Mouse (Mus musculus) myocyte (in vitro differentiated cells): ENCODE results near the gene Tmem59l.

Experiments used
- CEBPB ChIP-seq: IDR thresholded peaks from 2 replicates; pipeline ENCODE4 v1.6.1; 2011; ENCODE audit warnings: mild to moderate bottlenecking, moderate library complexity; ENCODE audit not compliant: poor library complexity, insufficient read depth, severe bottlenecking
- E2F4 ChIP-seq: IDR thresholded peaks from one replicate; pipeline ENCODE4 v1.6.1; 2011; ENCODE audit warnings: mild to moderate bottlenecking, control low read depth, moderate library complexity; ENCODE audit not compliant: insufficient read depth
- MAX ChIP-seq: IDR thresholded peaks from one replicate; pipeline ENCODE4 v1.6.1; 2011; ENCODE audit warnings: low read depth, mild to moderate bottlenecking, control low read depth
- POLR2A ChIP-seq: IDR thresholded peaks from one replicate; pipeline ENCODE4 v1.6.1; 2011; ENCODE audit warnings: low read depth, mild to moderate bottlenecking, control low read depth, moderate library complexity; ENCODE audit not compliant: insufficient read length
- TCF12 ChIP-seq: IDR thresholded peaks from one replicate; pipeline ENCODE4 v1.6.1; 2011; ENCODE audit warnings: mild to moderate bottlenecking, control low read depth; ENCODE audit not compliant: poor library complexity, insufficient read depth, severe bottlenecking
- TCF3 ChIP-seq: IDR thresholded peaks from one replicate; pipeline ENCODE4 v1.6.1; 2011; ENCODE audit warnings: low read depth, control low read depth; ENCODE audit not compliant: insufficient read length
- USF1 ChIP-seq: IDR thresholded peaks from one replicate; pipeline ENCODE4 v1.6.1; 2011; ENCODE audit warnings: low read depth, mild to moderate bottlenecking, control low read depth, moderate library complexity

GRCm38 (mm10) chr8:70512253-70512903 is 25.2 kb upstream of the Tmem59l start:
- no peak for TF ChIP-seq USF1
- no peak for TF ChIP-seq MAX
- no peak for TF ChIP-seq TCF12
- no peak for TF ChIP-seq POLR2A
- no peak for TF ChIP-seq TCF3
- no peak for TF ChIP-seq CEBPB
- no peak for TF ChIP-seq E2F4
